Mouse (Mus musculus): Measurements from ENCODE around the gene Plbd2. TPM values are rescaled to one million over a fixed set of nuclear protein-coding genes. Genes with fewer than 3 reads are reported as not detected.

Gene Plbd2
- polyA plus RNA-seq, 1 experiment = 23.2 TPM

DNA sequence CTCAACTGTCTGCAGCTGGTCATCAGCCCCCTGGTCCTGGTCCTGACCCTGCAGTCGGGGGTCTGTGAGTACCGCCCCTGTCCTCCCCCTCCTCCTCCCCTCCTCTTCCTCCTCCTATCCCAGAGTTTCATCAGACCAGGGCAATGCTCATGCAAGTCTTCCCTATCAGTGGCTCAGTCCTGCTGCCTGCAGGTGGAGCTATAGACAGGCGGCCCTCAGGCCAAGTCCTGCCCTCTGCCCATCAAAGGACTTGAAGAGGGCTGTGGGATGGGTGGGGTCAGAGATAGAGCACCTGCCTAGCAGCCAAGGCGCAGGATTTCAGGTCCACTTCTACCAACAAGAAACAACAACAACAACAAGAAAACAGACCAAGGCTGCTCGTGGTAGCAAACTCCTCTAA lies 22.3 kb upstream of the Plbd2 start:
- DNase-seq (ENCODE audit: low read depth) = no peak
- TF ChIP-seq CTCF (IDR thresholded peaks at IDR 0.05; ENCODE audit: borderline replicate concordance, extremely low read depth, insufficient read depth, insufficient read length) (peak; percentile 39; the same call in 1 of the 2 replicates), POLR2A (IDR thresholded peaks at IDR 0.05; ENCODE audit: borderline replicate concordance, extremely low read depth, insufficient read depth, insufficient read length, poor library complexity, severe bottlenecking) (no peak)

DNA sequence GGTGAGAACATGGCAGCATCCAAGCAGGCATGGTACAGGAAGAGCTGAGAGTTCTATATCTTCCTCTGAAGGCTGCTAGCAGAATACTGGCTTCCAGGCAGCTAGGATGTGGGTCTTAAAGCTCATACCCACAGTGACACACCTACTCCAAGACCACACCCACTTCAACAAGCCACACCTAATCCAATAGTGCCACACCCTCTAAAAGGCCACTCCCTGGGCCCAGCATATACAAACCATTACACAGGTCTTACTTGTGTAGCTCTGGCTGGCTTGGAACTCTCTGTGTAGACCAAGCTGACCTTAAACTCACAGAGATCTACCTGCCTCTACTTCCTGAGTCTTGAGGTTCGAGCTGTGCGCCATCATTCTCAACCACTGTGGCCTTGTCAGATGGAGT lies 21.3 kb upstream of the Plbd2 start:
- TF ChIP-seq CTCF (IDR thresholded peaks at IDR 0.05; ENCODE audit: borderline replicate concordance, extremely low read depth, insufficient read depth, insufficient read length) (no peak), POLR2A (IDR thresholded peaks at IDR 0.05; ENCODE audit: borderline replicate concordance, extremely low read depth, insufficient read depth, insufficient read length, poor library complexity, severe bottlenecking) (no peak)
- DNase-seq (ENCODE audit: low read depth) = no peak

GRCm38 (mm10) chr5:120522649-120523048 lies 19.2 kb upstream of the Plbd2 start:
- DNase-seq (ENCODE audit: low read depth) = no peak
- peak; percentile 41; the same call in 1 of the 2 replicates for TF ChIP-seq CTCF (IDR thresholded peaks at IDR 0.05; ENCODE audit: borderline replicate concordance, extremely low read depth, insufficient read depth, insufficient read length)
- no peak for TF ChIP-seq POLR2A (IDR thresholded peaks at IDR 0.05; ENCODE audit: borderline replicate concordance, extremely low read depth, insufficient read depth, insufficient read length, poor library complexity, severe bottlenecking)

- TF ChIP-seq CTCF (IDR thresholded peaks at IDR 0.05; ENCODE audit: borderline replicate concordance, extremely low read depth, insufficient read depth, insufficient read length) (no peak), POLR2A (IDR thresholded peaks at IDR 0.05; ENCODE audit: borderline replicate concordance, extremely low read depth, insufficient read depth, insufficient read length, poor library complexity, severe bottlenecking) (no peak)
- no peak for DNase-seq (ENCODE audit: low read depth)
These were observed 14.1 kb upstream of the Plbd2 start for GRCm38 (mm10) chr5:120517552-120517951.

GRCm38 (mm10) chr5:120516221-120516984 lies 13.0 kb upstream of the Plbd2 start:
- no peak for TF ChIP-seq CTCF (IDR thresholded peaks at IDR 0.05; ENCODE audit: borderline replicate concordance, extremely low read depth, insufficient read depth, insufficient read length)
- TF ChIP-seq POLR2A (IDR thresholded peaks at IDR 0.05; ENCODE audit: borderline replicate concordance, extremely low read depth, insufficient read depth, insufficient read length, poor library complexity, severe bottlenecking) = no peak
- no peak for DNase-seq (ENCODE audit: low read depth)

- TF ChIP-seq CTCF (IDR thresholded peaks at IDR 0.05; ENCODE audit: borderline replicate concordance, extremely low read depth, insufficient read depth, insufficient read length) (no peak), POLR2A (IDR thresholded peaks at IDR 0.05; ENCODE audit: borderline replicate concordance, extremely low read depth, insufficient read depth, insufficient read length, poor library complexity, severe bottlenecking) (no peak)
- DNase-seq (ENCODE audit: low read depth) = no peak
These were observed 12.0 kb upstream of the Plbd2 start for GRCm38 (mm10) chr5:120515451-120515850.

DNA sequence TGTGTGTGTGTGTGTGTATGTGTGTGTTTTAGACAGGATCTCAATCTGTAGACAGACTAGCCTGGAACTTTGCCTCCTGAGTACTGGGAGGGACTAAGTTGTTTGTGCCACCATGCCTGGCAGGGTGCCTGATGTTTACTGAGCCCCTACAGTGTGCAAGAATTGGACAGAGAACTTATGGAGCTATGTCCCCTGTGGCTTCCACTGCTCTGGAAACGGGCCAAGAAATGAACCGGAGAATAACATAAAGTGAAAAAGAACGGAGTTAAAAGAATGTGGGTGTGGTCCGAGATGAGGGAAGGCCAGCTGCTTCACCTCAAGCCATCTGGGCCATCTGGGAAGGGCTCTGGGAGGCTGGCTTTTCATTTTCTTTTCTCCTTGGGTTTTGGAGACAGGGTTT lies 11.3 kb upstream of the Plbd2 start:
- no peak for TF ChIP-seq POLR2A (IDR thresholded peaks at IDR 0.05; ENCODE audit: borderline replicate concordance, extremely low read depth, insufficient read depth, insufficient read length, poor library complexity, severe bottlenecking)
- TF ChIP-seq CTCF (IDR thresholded peaks at IDR 0.05; ENCODE audit: borderline replicate concordance, extremely low read depth, insufficient read depth, insufficient read length) = no peak
- peak; percentile 82 for DNase-seq (ENCODE audit: low read depth)

DNA sequence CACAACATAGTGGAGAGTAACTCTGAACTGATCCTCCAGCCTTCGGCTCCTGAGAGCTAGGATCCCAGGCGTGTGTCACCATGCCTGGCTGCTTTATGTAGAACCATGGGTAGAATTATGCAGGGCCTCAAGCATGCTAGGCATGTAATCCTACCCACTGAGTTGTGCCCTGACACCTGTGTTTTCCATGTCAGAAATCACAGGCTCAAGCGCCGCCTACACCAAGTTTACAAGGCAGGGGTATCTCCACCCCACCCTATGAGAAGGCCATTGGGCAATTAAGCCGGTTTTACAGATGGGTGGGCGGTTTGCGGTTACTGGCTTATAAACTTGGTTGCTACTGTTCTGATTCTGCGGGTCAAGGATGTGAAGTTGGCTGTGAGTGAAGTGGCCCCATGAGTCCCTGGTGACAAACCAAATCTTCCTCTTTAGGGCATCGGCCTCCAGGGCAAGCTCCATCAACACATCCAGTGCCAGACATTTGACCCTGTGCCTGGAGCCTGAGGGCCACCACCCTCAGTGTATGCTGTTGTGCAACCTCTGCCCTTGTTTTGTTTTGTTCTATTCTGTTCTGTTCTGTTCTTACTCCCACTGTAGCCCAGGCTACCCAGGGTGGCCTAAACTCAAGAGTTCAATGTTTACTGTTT lies 10.7 kb upstream of the Plbd2 start:
- TF ChIP-seq CTCF (IDR thresholded peaks at IDR 0.05; ENCODE audit: borderline replicate concordance, extremely low read depth, insufficient read depth, insufficient read length) (no peak), POLR2A (IDR thresholded peaks at IDR 0.05; ENCODE audit: borderline replicate concordance, extremely low read depth, insufficient read depth, insufficient read length, poor library complexity, severe bottlenecking) (no peak)
- no peak for DNase-seq (ENCODE audit: low read depth)

DNA sequence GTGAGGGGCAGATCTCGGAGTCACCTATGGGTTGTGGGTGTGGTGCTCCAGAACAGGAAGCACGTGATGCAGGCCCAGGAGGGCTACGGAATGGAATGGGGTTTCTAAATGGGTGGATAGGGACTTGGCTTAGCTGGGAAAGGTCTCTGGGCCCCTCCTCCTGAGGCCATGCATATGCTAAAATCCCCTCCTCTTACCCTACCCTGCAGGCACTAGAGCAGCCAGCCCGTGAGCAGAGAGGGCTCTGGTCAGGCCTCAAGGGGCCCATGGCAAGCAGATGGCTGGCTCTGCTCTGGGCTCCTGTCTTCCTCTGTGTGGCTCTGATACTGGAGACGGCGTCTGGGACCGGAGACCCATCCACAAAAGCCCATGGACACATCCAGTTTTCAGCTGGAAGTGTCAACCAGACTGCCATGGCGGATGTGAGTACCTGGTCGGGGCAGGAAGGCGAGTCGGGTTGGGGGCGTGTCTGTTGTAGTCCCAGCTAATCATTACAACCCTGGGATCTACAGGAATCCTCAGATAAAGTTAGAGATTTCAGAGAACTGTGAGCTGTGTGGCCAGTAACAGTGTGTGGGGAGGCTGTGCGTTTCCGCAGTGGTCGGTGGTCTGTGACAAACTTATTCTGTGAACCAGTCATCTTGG lies 9.6 kb upstream of the Plbd2 start:
- no peak for DNase-seq (ENCODE audit: low read depth)
- TF ChIP-seq CTCF (IDR thresholded peaks at IDR 0.05; ENCODE audit: borderline replicate concordance, extremely low read depth, insufficient read depth, insufficient read length) (no peak), POLR2A (IDR thresholded peaks at IDR 0.05; ENCODE audit: borderline replicate concordance, extremely low read depth, insufficient read depth, insufficient read length, poor library complexity, severe bottlenecking) (no peak)

GRCm38 (mm10) chr5:120511643-120512220 lies 8.3 kb upstream of the Plbd2 start:
- no peak for DNase-seq (ENCODE audit: low read depth)
- TF ChIP-seq POLR2A (IDR thresholded peaks at IDR 0.05; ENCODE audit: borderline replicate concordance, extremely low read depth, insufficient read depth, insufficient read length, poor library complexity, severe bottlenecking) (no peak), CTCF (IDR thresholded peaks at IDR 0.05; ENCODE audit: borderline replicate concordance, extremely low read depth, insufficient read depth, insufficient read length) (no peak)

GRCm38 (mm10) chr5:120510982-120511642 lies 7.7 kb upstream of the Plbd2 start, which contains the start of gene Slc8b1:
Gene Slc8b1 (plus strand): TSS chr5:120511168.
- DNase-seq (ENCODE audit: low read depth) = peak; percentile 93
- no peak for TF ChIP-seq CTCF (IDR thresholded peaks at IDR 0.05; ENCODE audit: borderline replicate concordance, extremely low read depth, insufficient read depth, insufficient read length)
- TF ChIP-seq POLR2A (IDR thresholded peaks at IDR 0.05; ENCODE audit: borderline replicate concordance, extremely low read depth, insufficient read depth, insufficient read length, poor library complexity, severe bottlenecking) = no peak
